Mouse (Mus musculus): ENCODE results near the gene Nfkbid. TPM values are rescaled to one million over a fixed set of nuclear protein-coding genes. Genes with fewer than 3 reads are reported as not detected.

Gene Nfkbid
- polyA plus RNA-seq, 1 experiment from 2014 or later, result 1.8 TPM

Other genes with a start within 250 kb of the Nfkbid start
- 4.7 and 5.1 TPM in 2 replicates for gene Cox7a1, start 237.6 kb upstream of the Nfkbid start, polyA plus RNA-seq (2014; fragmentation: Nextera tagmentation; extraction: Ambion mirVana)
- gene Capns1, start 222.9 kb upstream of the Nfkbid start, polyA plus RNA-seq (2014; fragmentation: Nextera tagmentation; extraction: Ambion mirVana), result 45.1 and 54.9 TPM in 2 replicates
- gene Polr2i, start 189.8 kb upstream of the Nfkbid start, polyA plus RNA-seq (2014; fragmentation: Nextera tagmentation; extraction: Ambion mirVana), result 109 and 129 TPM in 2 replicates
- 124 and 126 TPM in 2 replicates for gene Tbcb, start 189.5 kb upstream of the Nfkbid start, polyA plus RNA-seq (2014; fragmentation: Nextera tagmentation; extraction: Ambion mirVana)
- gene Ovol3, start 186.0 kb upstream of the Nfkbid start, polyA plus RNA-seq (2014; fragmentation: Nextera tagmentation; extraction: Ambion mirVana), result not detected in 2 replicates
- not detected in 2 replicates for gene Thap8, start 141.6 kb upstream of the Nfkbid start, polyA plus RNA-seq (2014; fragmentation: Nextera tagmentation; extraction: Ambion mirVana)
- 15.3 and 16.0 TPM in 2 replicates for gene Wdr62, start 141.3 kb upstream of the Nfkbid start, polyA plus RNA-seq (2014; fragmentation: Nextera tagmentation; extraction: Ambion mirVana)
- 16.3 and 17.6 TPM in 2 replicates for gene Clip3, start 130.0 kb upstream of the Nfkbid start, polyA plus RNA-seq (2014; fragmentation: Nextera tagmentation; extraction: Ambion mirVana)
- 38.7 and 43.4 TPM in 2 replicates for gene Alkbh6, start 113.0 kb upstream of the Nfkbid start, polyA plus RNA-seq (2014; fragmentation: Nextera tagmentation; extraction: Ambion mirVana)
- gene Syne4, start 106.9 kb upstream of the Nfkbid start, polyA plus RNA-seq (2014; fragmentation: Nextera tagmentation; extraction: Ambion mirVana), result 25.6 and 28.9 TPM in 2 replicates
- gene E130208F15Rik, start 100.0 kb upstream of the Nfkbid start, polyA plus RNA-seq (2014; fragmentation: Nextera tagmentation; extraction: Ambion mirVana), result not detected in 2 replicates
- gene Sdhaf1, start 97.8 kb upstream of the Nfkbid start, polyA plus RNA-seq (2014; fragmentation: Nextera tagmentation; extraction: Ambion mirVana), result 13.5 and 14.6 TPM in 2 replicates
- gene Lrfn3, start 59.0 kb upstream of the Nfkbid start, polyA plus RNA-seq (2014; fragmentation: Nextera tagmentation; extraction: Ambion mirVana), result 3.5 TPM in 2 replicates
- gene Tyrobp, start 8.0 kb upstream of the Nfkbid start, polyA plus RNA-seq (2014; fragmentation: Nextera tagmentation; extraction: Ambion mirVana), result 60.6 and 61.9 TPM in 2 replicates
- 2.2 and 2.9 TPM in 2 replicates for gene Hcst, start 1.9 kb upstream of the Nfkbid start, polyA plus RNA-seq (2014; fragmentation: Nextera tagmentation; extraction: Ambion mirVana)
- gene Aplp1, start 23.8 kb downstream of the Nfkbid start, polyA plus RNA-seq (2014; fragmentation: Nextera tagmentation; extraction: Ambion mirVana), result 18.4 and 19.1 TPM in 2 replicates
- gene Kirrel2, start 36.0 kb downstream of the Nfkbid start, polyA plus RNA-seq (2014; fragmentation: Nextera tagmentation; extraction: Ambion mirVana), result 0.22 and 0.95 TPM in 2 replicates
- 0.26 and 0.27 TPM in 2 replicates for gene Nphs1, start 36.6 kb downstream of the Nfkbid start, polyA plus RNA-seq (2014; fragmentation: Nextera tagmentation; extraction: Ambion mirVana)
- gene Prodh2, start 71.9 kb downstream of the Nfkbid start, polyA plus RNA-seq (2014; fragmentation: Nextera tagmentation; extraction: Ambion mirVana), result 19.0 and 19.5 TPM in 2 replicates
- gene Arhgap33, start 113.3 kb downstream of the Nfkbid start, polyA plus RNA-seq (2014; fragmentation: Nextera tagmentation; extraction: Ambion mirVana), result 7.1 and 7.5 TPM in 2 replicates
- 3.9 and 5.4 TPM in 2 replicates for gene Hspb6, start 130.4 kb downstream of the Nfkbid start, polyA plus RNA-seq (2014; fragmentation: Nextera tagmentation; extraction: Ambion mirVana)
- gene Proser3, start 130.6 kb downstream of the Nfkbid start, polyA plus RNA-seq (2014; fragmentation: Nextera tagmentation; extraction: Ambion mirVana), result 10.7 and 13.0 TPM in 2 replicates
- gene Lin37, start 138.1 kb downstream of the Nfkbid start, polyA plus RNA-seq (2014; fragmentation: Nextera tagmentation; extraction: Ambion mirVana), result 38.7 and 41.0 TPM in 2 replicates
- gene U2af1l4, start 141.6 kb downstream of the Nfkbid start, polyA plus RNA-seq (2014; fragmentation: Nextera tagmentation; extraction: Ambion mirVana), result 71.0 and 73.1 TPM in 2 replicates
- gene Gm49396, start 141.6 kb downstream of the Nfkbid start, polyA plus RNA-seq (2014; fragmentation: Nextera tagmentation; extraction: Ambion mirVana), result 6.8 and 8.0 TPM in 2 replicates
- 85.2 and 102 TPM in 2 replicates for gene Psenen, start 141.9 kb downstream of the Nfkbid start, polyA plus RNA-seq (2014; fragmentation: Nextera tagmentation; extraction: Ambion mirVana)
- 3.1 and 3.7 TPM in 2 replicates for gene Igflr1, start 143.7 kb downstream of the Nfkbid start, polyA plus RNA-seq (2014; fragmentation: Nextera tagmentation; extraction: Ambion mirVana)
- 7.4 and 11.4 TPM in 2 replicates for gene Kmt2b, start 167.0 kb downstream of the Nfkbid start, polyA plus RNA-seq (2014; fragmentation: Nextera tagmentation; extraction: Ambion mirVana)
- 0.25 and 0.62 TPM in 2 replicates for gene Zbtb32, start 177.2 kb downstream of the Nfkbid start, polyA plus RNA-seq (2014; fragmentation: Nextera tagmentation; extraction: Ambion mirVana)
- gene Upk1a, start 191.1 kb downstream of the Nfkbid start, polyA plus RNA-seq (2014; fragmentation: Nextera tagmentation; extraction: Ambion mirVana), result 0.66 and 1.5 TPM in 2 replicates
- gene Cox6b1, start 204.4 kb downstream of the Nfkbid start, polyA plus RNA-seq (2014; fragmentation: Nextera tagmentation; extraction: Ambion mirVana), result 809 and 909 TPM in 2 replicates
- gene Etv2, start 214.1 kb downstream of the Nfkbid start, polyA plus RNA-seq (2014; fragmentation: Nextera tagmentation; extraction: Ambion mirVana), result 0.16 and 0.17 TPM in 2 replicates
- gene Rbm42, start 228.6 kb downstream of the Nfkbid start, polyA plus RNA-seq (2014; fragmentation: Nextera tagmentation; extraction: Ambion mirVana), result 101 TPM in 2 replicates
- gene Haus5, start 243.3 kb downstream of the Nfkbid start, polyA plus RNA-seq (2014; fragmentation: Nextera tagmentation; extraction: Ambion mirVana), result 64.3 and 65.6 TPM in 2 replicates
- not detected in 2 replicates for gene Pmis2, start 249.9 kb downstream of the Nfkbid start, polyA plus RNA-seq (2014; fragmentation: Nextera tagmentation; extraction: Ambion mirVana)